Mouse (Mus musculus): ENCODE results near the gene Fgfr2.

Gene Fgfr2

DNA sequence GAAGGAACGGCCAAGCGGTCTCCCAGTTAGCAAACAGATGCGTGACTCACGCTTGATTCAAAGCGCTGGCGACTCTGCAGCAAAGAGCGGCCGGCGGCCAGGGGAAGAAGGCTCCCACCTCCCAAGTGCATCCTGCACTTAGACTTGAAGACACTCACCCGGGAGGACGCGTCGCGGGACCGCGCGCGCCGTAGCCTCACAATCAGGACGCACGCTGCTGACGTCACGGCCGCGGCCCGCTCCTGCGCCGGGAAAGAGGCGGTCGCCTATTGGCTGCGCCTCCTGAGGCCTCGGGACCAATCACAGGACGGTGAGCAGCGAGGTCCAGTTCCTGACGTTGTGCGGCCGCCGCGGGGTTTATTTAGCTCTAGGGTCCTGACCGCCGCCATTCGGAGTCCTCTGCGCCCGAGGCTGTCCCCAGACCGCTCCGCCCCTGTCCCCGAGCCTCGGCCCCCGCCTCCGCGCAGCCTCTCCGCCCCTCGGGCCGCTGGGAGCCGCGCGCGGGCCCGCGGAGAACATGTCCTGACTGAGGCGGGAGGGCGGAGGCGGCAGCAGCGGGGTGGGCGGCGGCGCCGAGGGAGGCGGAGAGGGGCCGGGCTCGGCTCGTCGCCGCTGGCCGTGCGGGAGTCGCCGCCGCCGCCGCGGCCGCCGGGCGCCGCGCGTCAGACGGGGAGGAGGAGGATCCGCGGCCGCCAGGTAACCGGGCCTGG lies 192.1 kb downstream of the Fgfr2 start, which contains the start of gene Zranb1:
TSS of gene Zranb1 (plus strand) at position 293 of the 710 bp plus-strand sequence.
- peak; percentile 99 for DNase-seq

DNA sequence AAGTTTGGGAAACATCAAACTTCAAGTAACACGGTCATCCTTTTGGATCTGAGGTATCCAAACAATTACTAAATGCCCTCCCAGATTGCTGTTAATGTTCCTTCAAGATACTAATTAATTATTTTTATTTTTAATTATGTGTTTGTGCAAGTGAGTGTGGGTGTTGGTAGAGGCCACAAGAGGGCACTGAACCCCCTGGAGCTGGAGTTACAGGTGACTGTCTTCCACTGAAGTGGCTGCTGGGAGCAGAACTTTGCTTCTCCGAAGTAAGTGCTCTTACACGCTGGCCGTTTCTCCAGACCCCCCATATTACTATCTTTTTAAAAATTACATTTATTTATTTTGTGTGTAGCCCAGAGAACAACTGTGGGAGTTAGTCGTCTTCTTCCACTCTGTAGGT lies 193.1 kb downstream of the Fgfr2 start:
- DNase-seq, result peak in 1 of 2 experiments; percentile 26

DNA sequence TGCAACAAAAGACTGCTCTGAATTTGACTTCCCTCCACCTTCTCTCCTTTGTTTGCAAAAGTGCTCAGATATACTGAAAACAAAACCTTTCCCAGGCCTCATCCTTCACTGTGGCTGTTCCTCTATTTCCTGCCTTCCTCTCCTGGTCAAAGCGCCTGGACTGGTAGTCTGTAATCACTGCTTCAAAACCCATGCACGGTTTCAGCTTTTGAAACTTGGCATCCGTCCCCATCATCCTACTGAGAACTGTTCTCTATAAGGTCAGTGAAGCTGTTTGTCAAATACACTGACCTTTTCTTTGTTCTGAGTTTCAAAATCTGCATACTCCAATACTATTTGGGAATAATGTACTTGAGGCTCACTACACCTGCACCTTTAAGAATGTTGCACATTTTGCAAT lies 195.9 kb downstream of the Fgfr2 start:
- no peak for DNase-seq

DNA sequence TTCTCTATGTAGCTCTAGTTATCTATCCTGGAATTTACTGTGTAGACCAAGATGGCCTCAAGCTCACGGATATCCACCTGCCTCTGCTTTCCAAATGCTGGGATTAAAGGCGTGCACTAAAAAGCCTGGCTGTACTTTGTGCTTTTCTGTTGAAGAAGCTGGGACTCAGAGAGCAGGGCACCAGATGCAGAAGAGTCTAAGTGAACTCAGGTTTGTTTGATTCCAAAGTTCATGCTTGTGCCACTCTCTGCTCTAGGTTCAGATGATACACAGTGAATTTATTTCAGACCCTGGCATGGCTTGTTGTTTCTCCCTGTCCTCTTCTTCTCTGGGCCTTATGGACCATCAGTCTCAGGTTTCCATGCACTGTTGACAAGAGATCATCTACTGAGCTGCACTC lies 197.9 kb downstream of the Fgfr2 start:
- no peak for DNase-seq

DNA sequence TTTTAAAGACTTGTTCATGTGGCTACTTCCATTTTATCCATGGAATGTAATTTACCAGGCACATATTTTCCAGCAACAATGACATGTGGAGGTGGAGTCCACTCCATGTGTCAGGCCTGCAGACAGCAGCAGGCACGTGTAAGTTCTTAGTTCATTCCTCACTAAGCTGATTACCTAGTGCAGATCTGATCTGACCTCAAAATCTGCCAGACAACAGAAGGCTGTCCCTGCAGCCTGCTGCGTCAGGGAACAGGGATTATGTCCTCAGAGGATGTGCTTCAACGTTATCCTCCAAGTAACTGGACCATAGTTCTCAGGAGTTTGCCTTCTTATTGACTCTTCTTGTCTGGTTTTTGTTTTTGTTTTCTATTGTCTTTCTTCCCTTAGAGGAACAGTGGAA lies 201.2 kb downstream of the Fgfr2 start:
- DNase-seq, result no peak

DNA sequence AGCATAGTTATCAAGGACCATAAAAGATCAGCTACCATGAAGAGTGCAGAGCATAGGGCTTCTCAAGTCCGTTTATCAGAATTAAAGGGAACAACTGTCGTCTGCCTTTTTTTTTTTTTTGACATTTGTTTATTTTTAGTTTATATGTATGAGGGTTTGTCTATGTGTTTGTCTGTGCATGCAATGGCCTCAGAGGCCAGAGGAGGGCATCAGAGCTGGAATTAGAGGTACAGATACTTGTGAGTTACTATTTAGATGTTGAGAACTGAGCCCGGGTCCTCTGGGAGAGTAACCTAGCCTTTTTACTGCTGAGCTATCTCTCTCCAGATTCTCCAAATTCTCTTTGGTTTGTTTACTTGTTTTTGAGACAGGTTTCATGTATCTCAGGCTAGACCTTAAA lies 219.4 kb downstream of the Fgfr2 start:
- DNase-seq, result no peak

DNA sequence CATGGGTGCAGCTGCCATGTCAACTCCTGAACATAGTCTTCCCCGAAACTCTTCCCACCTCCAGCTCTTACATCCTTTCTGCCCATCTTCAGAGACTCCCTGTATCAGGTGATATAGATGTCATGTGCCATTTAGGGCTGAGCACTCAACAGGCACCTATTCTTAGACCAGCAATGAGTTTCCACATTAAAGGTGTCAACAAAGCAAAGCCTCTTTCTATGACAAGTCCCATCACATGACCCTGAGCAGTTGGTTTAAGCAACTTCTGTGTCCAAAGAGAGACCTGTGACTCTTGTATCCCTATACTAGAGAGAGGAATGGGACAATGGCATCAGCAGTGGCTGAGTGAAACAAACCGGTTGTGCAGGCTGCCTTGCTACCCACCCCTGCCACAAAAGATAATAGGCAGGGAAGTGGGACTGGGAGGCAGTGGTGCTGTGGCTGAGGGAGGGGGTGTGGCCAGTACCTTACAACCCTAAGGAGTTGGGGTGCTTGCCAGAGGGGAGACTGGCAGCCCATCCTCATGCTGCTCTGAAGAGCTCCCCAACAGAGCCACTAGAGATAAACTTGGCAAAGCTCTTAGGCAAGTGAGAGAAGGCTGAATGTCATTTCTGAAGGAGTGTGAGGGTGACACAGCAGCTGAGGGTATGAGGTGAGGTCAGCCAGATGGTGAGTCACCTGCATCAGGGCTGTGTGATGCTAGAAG lies 222.2 kb downstream of the Fgfr2 start:
- DNase-seq, result no peak

DNA sequence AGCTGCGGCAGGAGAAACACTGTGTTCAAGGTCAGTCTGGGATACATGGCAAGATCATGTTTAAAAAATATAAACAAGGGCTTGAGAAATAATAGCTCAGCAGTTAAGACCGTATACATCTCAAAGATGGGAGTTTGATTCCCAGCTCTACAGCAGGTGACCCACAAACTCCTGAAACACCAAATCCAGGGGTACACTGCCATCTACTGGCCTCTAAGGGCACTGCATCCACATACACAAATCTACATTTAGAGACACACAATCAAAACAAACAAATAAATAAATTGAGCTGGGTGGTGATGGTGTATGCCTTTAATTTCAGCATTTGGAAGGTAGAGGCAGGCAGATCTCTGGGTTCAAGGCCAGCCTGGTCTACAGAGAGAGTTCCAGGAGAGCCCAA lies 224.9 kb downstream of the Fgfr2 start:
- DNase-seq, result peak; percentile 25 to 33

DNA sequence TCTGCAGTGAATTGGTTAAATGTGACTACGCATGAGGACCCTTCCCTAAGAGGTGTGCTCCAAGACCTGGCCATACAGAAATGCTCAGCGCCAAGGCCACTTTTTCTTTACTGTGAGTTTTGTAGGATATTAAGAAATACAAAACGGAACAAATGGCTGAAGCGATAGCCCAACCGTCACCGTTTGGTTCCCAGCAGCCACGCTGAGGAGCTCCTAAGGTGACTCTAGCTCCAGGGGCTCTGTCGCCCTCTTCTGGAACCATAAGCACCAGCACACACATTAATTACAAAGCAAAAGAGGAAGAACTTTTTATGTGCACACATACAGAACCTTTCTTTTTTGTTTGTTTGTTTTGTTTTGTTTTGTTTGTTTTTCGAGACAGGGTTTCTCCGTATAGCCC lies 225.9 kb downstream of the Fgfr2 start:
- DNase-seq, result no peak

DNA sequence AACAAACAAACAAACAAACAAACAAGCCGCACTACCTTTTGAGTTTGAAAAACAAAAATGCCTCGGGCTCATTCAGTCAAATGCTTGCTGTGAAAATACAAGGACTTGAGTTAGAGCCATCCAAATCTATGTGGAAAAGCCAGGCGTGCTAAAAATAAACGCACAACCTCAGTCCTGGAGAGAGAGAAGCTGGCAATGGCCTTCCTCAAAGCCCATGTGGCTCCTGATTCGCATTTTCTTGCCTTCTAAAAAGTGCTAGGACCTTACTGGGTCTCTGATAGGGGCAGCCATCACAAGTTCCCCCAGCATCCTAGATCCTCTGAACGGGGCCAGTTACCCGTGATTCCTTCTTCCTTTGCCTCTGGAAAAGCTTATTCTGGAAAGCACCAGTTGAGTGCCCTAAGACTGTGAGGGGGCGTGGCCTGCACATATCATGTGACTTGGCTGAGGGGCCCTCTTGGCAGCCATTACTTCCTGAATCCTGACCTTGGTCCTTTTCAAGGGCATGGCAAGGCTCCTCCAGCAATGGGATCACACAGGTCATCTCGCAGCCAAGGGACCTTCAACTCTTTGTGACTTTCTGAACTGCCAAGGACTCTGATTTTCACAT lies 226.8 kb downstream of the Fgfr2 start:
- peak; percentile 26 to 31 for DNase-seq

DNA sequence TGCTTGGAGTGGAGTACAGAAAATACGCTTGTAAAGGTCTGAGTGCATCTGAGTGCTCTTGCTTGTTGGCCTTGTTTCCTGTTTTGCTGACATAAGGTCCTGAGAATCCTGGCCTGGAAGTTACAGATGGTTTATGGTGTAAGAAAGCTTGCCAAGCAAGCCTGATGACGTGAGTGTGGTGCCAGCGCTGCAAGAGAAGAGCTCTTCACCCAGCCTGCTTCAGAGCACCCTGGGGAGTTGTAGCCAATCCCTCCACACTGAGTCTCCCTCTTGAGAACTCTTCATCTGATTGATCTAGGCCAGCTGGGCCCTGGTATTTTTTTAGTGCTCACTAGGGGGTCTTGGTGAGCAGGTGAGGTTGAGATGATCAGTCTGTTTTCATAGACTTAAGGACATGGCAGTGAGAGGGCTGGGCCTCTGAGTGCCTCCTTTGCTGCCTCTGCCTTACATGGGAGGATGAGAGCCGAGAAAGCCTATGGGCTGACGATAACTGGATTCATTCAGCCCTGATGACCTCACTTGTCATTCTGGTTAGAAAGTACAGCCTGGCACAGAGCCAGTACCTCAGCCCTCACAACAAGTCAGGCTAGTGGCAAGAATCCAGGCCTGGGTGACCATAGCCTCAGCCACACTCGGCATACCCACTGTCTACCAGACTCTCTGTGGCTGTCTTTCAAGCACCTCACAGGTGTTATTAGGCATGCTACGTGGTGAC lies 228.2 kb downstream of the Fgfr2 start:
- peak; percentile 13 to 44 for DNase-seq

DNA sequence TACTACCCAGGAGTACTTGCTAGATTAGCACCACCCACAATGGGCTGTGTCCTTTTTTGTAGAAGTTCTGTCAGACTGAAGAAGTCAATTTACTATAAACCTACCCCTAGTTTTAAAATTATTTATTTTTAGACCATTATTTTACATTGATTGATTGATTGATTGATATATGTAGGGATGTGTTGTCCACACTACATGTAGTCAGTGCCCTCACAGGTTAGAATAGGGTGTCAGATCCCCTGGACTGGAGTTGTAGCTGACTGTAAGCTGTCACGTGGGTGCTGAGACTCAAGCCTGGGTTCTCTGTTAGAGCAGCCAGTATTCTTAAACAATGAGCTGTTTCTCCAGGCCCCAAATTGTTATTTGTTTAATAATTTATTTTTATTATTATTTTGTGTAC lies 229.8 kb downstream of the Fgfr2 start:
- no peak for DNase-seq

DNA sequence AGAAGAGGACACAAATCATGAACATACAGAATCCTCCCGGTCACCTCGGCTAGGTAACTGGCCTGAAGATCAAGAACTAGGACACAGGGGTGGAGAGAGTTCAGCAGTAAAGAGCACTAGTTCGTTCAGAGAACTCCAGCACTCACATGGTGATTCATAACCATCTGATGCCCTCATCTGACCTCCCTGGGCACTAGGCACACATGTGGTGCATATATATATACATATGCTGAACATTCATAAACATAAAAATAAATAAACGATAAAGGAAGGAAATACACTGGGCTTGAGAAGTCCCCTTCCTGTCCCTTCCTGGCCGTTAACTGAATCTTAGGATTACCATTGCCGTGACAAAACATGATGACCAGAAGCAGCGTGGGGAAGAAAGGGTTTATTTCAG lies 230.3 kb downstream of the Fgfr2 start:
- DNase-seq, result no peak

DNA sequence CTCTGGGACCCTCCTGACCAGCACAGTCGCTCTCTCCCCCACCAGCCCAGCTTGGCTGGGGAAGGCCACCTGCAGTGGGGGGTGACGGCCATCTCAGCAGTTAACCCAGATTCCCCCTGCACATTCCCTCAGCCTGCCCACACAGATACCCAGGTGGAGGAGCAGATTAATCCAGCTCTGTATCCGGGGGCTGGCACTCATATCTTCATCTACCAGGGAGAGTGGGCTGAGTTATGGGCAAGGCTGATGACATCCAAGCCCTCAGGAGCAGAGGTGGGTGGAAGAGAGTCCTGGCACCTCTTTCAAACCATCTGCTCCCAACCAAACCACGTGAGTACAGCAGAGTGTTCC lies 230.9 kb downstream of the Fgfr2 start:
- no peak for DNase-seq

DNA sequence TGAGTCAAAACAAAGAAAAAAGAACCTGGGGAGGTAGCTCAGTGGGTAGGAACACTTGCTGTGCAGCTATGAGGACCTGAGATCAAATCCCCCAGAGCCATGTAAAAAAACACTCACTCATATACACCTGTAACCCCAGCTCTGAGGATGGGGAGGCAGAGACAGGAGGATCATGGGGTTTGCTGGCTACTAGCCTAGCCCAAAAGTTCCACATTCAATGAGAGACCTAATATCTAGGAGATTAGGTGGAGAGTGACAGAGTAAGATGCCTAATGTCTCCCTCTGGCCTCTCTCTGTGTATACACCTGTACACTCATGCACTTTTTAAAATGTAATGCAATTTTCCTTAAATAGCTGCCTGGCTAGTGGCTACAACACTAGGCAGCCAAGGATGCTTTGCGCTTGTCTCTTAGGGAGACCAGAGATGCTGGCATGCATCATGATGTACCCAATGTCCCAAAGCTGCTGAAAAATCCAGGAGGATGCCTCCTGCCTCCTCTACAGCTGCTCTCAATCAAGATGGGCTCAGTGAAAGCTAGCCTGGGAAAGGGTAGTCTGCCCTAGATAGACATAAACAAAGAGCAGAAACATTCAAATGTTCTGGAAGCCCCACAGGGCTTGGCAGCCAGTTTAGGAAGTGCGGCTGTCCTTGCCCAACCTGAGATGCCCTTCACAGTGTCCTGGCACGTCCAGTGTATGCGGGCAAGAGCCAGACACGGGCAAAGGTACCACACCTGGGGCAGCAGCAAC lies 231.4 kb downstream of the Fgfr2 start:
- DNase-seq, result no peak

DNA sequence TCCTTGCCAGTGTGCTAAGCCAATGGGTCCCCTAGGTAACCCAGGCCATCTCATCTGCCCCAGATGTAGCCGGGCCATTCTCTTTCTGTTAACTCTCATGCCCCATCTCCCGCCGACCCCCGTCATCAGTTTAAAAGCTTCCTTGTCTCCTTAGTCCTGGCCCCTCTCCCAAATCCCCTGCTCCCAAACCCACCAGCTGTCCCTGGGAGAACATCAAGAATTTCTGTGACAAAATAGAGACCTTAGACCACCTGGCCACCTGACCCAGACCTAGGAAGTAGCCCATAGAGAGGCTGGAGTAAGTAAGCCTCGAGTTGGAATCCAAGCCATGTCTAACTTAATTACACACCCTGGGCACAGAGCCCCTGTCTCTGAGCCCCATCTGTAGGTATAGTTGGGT lies 232.9 kb downstream of the Fgfr2 start:
- no peak for DNase-seq

DNA sequence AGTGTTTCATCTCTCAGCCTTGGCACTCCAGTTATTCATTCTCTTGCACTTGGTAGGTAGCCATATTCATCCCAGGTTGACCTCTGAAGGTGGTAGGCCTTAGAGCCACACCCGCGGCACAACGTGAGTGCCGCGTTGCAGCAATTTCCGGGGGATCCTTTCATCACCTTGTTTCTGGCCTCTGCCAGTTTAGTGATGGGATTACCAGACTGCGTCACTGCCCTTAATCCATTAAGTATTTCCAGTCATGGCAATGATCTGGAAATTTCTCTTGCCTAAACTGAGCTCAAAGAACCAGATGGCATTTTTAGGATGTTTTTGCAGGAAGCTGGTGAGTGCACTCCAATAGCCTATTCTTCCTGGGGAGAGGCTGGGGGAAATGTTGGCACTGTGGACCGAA lies 233.5 kb downstream of the Fgfr2 start:
- DNase-seq, result no peak

DNA sequence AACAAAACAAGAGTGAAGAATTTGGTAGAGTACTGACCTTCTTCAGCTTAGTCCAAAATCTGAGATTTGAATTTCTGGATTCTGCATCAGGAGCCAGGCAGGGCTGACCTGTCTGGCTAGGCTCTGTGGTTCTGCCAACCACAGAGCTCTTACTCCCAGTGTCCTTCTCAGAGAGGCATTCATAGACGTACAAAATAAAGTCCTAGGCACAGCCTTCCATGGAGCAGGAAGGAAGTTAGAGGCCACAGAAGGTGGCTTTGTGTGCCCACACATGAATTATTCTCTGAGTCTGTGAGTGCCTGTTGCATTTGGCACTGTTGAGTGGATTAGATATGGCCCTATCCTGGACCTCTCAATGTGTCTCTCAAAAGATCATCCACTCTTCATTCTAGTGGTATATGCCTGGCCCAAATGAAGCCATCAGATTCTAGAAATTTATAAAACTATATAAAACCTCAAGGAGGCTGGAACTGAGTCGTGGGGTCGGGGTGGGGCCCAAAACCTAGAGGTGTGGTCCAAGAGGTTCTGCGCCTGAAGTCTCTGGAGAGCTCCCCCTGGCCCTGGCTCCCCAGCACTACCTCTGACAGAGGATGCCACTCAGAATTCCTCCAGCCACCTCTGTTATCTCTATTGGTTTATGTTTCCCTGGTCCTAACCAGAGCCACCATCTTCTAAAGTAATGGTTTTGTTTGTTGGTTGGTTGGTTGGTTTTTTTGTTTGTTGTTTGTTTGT lies 234.5 kb downstream of the Fgfr2 start:
- no peak for DNase-seq

DNA sequence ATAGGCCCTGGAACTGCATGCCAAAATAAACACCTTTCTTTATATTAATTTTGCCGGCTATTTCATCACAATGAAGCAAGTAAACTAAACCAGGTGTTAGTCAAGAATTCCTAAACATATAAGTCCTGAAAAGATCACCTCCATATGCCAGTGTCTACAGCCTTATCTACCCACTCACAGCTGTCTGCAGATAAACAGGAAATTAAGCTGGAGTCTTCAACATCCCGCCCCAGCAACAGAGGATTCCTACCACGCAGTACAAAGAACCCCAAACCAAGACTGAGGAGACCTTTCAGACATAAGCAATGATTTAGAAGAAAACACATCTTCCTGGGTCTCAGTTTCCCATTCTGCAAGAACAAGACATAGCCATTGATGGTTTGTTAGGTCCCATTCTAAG lies 235.1 kb downstream of the Fgfr2 start:
- no peak for DNase-seq

DNA sequence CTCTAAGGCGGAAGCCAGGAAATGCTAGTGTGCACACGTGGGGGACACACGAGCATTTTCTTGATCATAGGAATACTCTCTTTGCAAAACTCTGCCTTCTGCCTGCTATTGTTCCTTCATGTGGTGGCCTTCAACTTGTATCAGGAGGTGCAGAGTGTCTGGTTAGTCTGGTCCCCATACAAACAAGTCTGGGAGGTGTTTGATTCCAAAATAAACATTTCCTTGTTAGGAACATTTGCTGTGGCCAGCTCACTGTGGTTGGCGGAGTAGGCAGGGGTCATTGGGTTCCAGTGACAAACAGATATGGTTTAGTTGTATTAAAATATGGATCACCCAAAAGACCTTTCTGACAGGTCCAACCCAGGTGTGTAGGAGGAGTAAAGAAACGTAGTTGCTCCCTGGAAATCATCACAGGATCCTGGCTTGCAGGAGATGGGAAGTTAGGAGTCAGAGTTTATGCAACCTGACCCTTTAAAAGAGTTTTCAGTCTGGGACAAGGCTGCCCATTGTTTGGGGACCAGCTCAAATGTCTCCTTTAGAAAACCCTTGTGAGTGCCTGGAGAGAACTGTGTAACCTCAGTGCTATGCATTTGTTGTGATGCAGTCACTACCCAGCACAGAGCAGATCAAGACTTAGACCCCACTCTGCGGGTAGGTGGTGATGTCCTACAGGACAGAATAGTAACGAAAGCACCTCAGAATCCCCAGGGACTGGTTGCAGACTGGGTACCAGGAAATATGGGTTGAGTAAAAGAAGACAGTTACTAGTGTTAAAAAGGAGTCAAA lies 235.9 kb downstream of the Fgfr2 start:
- no peak for DNase-seq

DNA sequence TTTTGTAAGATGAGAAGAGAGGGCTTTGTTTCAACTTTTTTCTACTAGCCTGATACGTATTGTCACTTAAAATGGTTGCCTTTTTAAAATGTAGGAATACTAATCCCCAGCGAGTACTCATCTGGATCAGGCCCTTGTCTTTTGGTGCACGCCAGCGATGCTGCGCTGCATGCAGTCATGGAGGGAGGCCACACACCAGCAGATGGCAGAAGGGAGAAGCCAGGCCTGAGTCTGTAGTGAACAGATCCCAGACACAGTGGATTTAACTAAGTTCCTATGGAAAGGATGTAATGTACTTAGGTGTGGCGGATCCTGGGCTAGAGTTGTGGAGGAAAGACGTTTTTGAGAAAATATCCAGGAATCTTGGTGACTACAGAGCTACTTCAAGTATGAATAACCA lies 239.1 kb downstream of the Fgfr2 start:
- no peak for DNase-seq
